Mouse (Mus musculus) heart, embryonic 15.5 days (tissue): ENCODE measurements at regions not wholly inside any gene's neighbourhood (a gene's known extent, or its start where the extent isn't known, plus 50 kb on each side); places are given as distances from the start of the nearest gene placed in this dataset.
"Not testable (repeated sequence)": the region's sequence is repeated elsewhere in the genome, so short reads cannot be mapped to it uniquely, and the experiment has no call there.

ENCODE experiments used
- ATAC-seq: fragments of 200-750 bp; cut with Nextera tagmentation; replicated peaks from 2 replicates; pipeline ENCODE4 v1.8.0; 2017; ENCODE audit warnings: low read depth, moderate TSS enrichment; ENCODE audit not compliant: insufficient number of reproducible peaks, insufficient read depth, low FRiP score
- H3K27ac ChIP-seq: fragments of 300-500 bp; sonication (generic); 2 replicates; pipeline ENCODE4 v1.5.1; 2015; ENCODE audit warnings: mild to moderate bottlenecking, inconsistent platforms
- H3K27me3 ChIP-seq: fragments of 300-500 bp; sonication (generic); 2 replicates; pipeline ENCODE4 v1.6.1; 2015; ENCODE audit warnings: inconsistent platforms
- H3K36me3 ChIP-seq: fragments of 300-500 bp; sonication (generic); 2 replicates; pipeline ENCODE4 v1.6.1; 2015; ENCODE audit warnings: mild to moderate bottlenecking, inconsistent platforms
- H3K4me1 ChIP-seq: fragments of 300-500 bp; sonication (generic); replicated peaks from 2 replicates; pipeline ENCODE4 v1.6.1; 2015; ENCODE audit warnings: inconsistent platforms
- H3K4me2 ChIP-seq: fragments of 300-500 bp; sonication (generic); 2 replicates; pipeline ENCODE4 v1.6.1; 2015; ENCODE audit warnings: inconsistent platforms, mild to moderate bottlenecking, moderate library complexity
- H3K4me3 ChIP-seq: fragments of 300-500 bp; sonication (generic); 2 replicates; pipeline ENCODE4 v1.5.1; 2015; ENCODE audit warnings: mild to moderate bottlenecking, inconsistent platforms
- H3K9ac ChIP-seq: fragments of 300-500 bp; sonication (generic); 2 replicates; pipeline ENCODE4 v1.6.1; 2015; ENCODE audit warnings: mild to moderate bottlenecking, inconsistent platforms
- H3K9me3 ChIP-seq: fragments of 300-500 bp; sonication (generic); replicated peaks from 2 replicates; pipeline ENCODE4 v1.6.1; 2016; ENCODE audit warnings: inconsistent platforms
- WGBS: fragments of 180-500 bp; shearing (Covaris S2); methylation state at CpG from one replicate; pipeline ENCODE4 v1.1.7; 2015; ENCODE audit warnings: mixed read lengths; 5-methylcytosine and 5-hydroxymethylcytosine counted together

GRCm38 (mm10) chr1:17545311-17545710 is 600.4 kb downstream of the Crisp4 start:
- no peaks in the 10 kb centered on the region for H3K4me1 ChIP-seq
- no peaks in the 10 kb centered on the region for H3K36me3 ChIP-seq
- 52% methylated on average over 1 of the region's 2 CpGs for WGBS
- no peak overlapping the region for H3K4me3 ChIP-seq
- no peak overlapping the region for H3K27ac ChIP-seq
- no peak overlapping the region for H3K9ac ChIP-seq
- ATAC-seq, result no peak
- no peak overlapping the region for H3K4me2 ChIP-seq
- H3K27me3 ChIP-seq, result no peaks in the 10 kb centered on the region
- no peaks in the 10 kb centered on the region for H3K9me3 ChIP-seq

GRCm38 (mm10) chr1:17538160-17538559 is 607.5 kb downstream of the Crisp4 start:
- no peak overlapping the region for H3K4me3 ChIP-seq
- H3K36me3 ChIP-seq, result no peaks in the 10 kb centered on the region
- H3K4me2 ChIP-seq, result no peak overlapping the region
- no peak overlapping the region for H3K27ac ChIP-seq
- H3K4me1 ChIP-seq, result no peaks in the 10 kb centered on the region
- no peaks in the 10 kb centered on the region for H3K9me3 ChIP-seq
- no peak for ATAC-seq
- H3K27me3 ChIP-seq, result no peaks in the 10 kb centered on the region
- H3K9ac ChIP-seq, result no peak overlapping the region

DNA sequence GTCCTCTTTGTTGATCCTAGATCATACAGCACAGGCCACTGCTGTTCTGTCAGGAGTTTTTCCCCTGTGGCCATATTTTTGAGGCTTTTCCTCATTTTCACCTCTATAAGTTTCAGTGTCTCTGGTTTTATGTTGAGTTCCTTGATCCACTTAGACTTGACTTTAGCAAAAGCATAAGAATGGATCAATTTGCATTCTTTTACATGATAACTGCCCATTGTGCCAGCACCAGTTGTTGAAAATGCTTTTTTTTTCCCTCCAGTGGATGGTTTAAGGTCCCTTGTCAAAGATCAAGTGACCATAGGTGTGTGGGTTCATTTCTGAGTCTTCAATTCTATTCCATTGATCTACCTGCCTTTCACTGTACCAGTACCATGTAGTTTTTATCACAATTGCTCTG is 614.4 kb downstream of the Crisp4 start:
- not testable (repeated sequence) for H3K9ac ChIP-seq, H3K4me2 ChIP-seq, H3K4me3 ChIP-seq, H3K9me3 ChIP-seq, H3K4me1 ChIP-seq, H3K36me3 ChIP-seq, ATAC-seq, H3K27ac ChIP-seq, H3K27me3 ChIP-seq

GRCm38 (mm10) chr1:17520118-17520517 is 625.6 kb downstream of the Crisp4 start:
- no peaks in the 10 kb centered on the region for H3K9me3 ChIP-seq
- WGBS, result 71% methylated on average over 2 of the region's 2 CpGs
- no peak overlapping the region for H3K4me2 ChIP-seq
- no peaks in the 10 kb centered on the region for H3K4me1 ChIP-seq
- H3K27ac ChIP-seq, result no peak overlapping the region
- no peaks in the 10 kb centered on the region for H3K36me3 ChIP-seq
- no peak for ATAC-seq
- no peaks in the 10 kb centered on the region for H3K27me3 ChIP-seq
- H3K4me3 ChIP-seq, result no peak overlapping the region
- no peak overlapping the region for H3K9ac ChIP-seq

DNA sequence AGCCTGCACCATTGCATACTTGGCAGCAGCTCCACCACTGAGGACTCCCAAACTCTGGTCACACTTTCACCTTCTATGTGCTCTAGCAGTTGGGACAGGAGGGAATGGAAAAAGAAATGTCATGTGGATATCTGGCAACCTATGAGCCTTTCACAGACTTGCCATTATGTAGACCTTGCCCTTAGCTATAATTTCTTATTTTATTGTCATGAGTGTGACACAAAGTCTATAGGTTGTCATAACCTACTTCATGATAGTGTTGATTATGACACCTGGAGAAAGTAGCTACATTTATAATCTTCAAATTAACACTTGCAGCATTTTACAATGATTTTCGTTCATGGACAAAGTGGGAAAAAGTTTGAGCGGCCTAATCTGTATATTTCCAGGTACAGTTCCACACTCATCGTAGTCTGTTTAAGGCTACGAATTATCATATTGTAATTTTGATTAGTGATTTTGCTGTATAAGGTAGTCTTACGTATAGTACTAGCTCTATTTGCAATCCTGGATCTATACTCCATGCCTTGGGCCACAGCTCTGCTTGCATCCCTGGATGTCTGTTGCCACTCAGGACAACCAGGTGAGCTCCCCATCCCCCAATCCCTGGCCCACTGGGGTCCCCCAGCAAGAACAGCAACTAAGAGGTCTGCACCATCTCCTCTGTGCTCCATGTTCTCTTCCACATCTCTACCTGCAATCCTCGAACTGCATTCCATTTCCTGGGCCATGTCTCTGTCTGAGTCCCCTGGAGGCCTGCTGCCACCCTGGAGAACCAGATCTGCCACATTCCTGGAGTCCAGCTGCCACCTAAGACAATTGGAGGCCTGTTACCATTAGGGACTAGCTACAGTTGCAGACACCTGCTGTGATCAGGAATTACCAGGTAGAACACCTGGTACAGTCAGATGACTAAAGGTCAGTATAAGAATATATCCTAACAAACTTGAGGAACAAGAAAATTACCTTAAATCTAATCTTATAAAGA is 639.3 kb downstream of the Crisp4 start:
- no peak overlapping the region for H3K4me3 ChIP-seq
- WGBS, result 80% methylated on average over 6 of the region's 6 CpGs
- no peaks in the 10 kb centered on the region for H3K4me1 ChIP-seq
- no peak overlapping the region for H3K4me2 ChIP-seq
- H3K27ac ChIP-seq, result no peak overlapping the region
- ATAC-seq, result no peak
- H3K27me3 ChIP-seq, result no peaks in the 10 kb centered on the region
- H3K9ac ChIP-seq, result no peak overlapping the region
- H3K36me3 ChIP-seq, result no peaks in the 10 kb centered on the region
- no peaks in the 10 kb centered on the region for H3K9me3 ChIP-seq

DNA sequence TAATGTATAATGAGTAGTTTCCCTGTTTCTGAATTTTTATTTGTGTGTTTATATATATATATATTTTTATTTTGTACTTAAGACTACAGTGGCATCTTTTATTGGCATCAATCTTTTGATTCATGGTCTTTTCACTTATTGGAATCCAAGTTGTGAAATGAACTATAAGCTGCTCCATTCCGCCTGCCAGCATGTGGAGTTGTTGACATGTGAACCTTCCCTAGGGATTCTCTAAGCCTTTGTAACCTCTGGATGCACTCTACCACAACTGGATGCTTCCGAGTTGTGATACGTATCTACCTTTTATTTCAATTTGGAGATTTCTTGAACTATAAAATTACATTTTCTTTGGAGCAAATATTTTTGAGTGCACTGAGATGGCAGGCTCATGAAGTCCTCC is 652.1 kb downstream of the Crisp4 start:
- WGBS, result 69% methylated on average over 3 of the region's 3 CpGs

DNA sequence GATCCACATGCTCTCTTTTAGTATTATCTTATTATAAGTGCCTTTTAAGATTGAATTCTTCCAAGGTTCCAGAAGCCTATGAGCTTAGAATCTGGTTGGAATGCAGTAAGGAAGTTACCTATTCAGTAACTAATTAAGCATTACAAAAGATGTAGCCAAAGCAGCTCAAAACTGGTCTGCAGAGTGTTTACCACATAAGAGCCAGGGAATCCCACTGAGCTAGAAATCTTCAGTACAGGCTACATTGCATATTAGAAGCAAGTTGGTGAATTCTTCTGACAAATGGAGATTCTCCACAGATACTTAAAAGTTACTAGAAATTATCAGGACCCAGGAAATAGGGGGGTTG is 655.9 kb downstream of the Crisp4 start:
- H3K27ac ChIP-seq, H3K36me3 ChIP-seq, H3K9me3 ChIP-seq, H3K4me2 ChIP-seq, H3K4me3 ChIP-seq, H3K27me3 ChIP-seq, H3K9ac ChIP-seq, H3K4me1 ChIP-seq, ATAC-seq: not testable (repeated sequence)

More for the DNA sequence above, 652.1 kb downstream of the Crisp4 start:
- Histone ChIP-seq H3K27ac (no peak overlapping the region), H3K9ac (no peak overlapping the region), H3K4me1 (no peaks in the 10 kb centered on the region), H3K27me3 (no peaks in the 10 kb centered on the region), H3K9me3 (no peaks in the 10 kb centered on the region), H3K4me3 (no peak overlapping the region), H3K4me2 (no peak overlapping the region), H3K36me3 (no peaks in the 10 kb centered on the region)
- ATAC-seq, result no peak

- not testable (repeated sequence) for H3K4me2 ChIP-seq, ATAC-seq, H3K9me3 ChIP-seq, H3K27me3 ChIP-seq, H3K4me3 ChIP-seq, H3K36me3 ChIP-seq, H3K9ac ChIP-seq, H3K27ac ChIP-seq, H3K4me1 ChIP-seq
- WGBS, result 84% methylated on average over 6 of the region's 6 CpGs
Measured at GRCm38 (mm10) chr1:17489192-17489853, 656.4 kb downstream of the Crisp4 start.

GRCm38 (mm10) chr1:17451204-17451866 is 694.4 kb downstream of the Crisp4 start:
- Histone ChIP-seq H3K4me2 (no peak overlapping the region), H3K4me3 (no peak overlapping the region), H3K36me3 (no peaks in the 10 kb centered on the region), H3K27ac (no peak overlapping the region), H3K9me3 (no peaks in the 10 kb centered on the region), H3K4me1 (no peaks in the 10 kb centered on the region), H3K9ac (no peak overlapping the region), H3K27me3 (no peaks in the 10 kb centered on the region)
- no peak for ATAC-seq
- WGBS, result 51% methylated on average over 2 of the region's 2 CpGs

GRCm38 (mm10) chr1:17450715-17451114 is 695.0 kb downstream of the Crisp4 start:
- Histone ChIP-seq H3K27me3 (no peaks in the 10 kb centered on the region), H3K4me1 (no peaks in the 10 kb centered on the region)
- WGBS, result 20% methylated on average over 1 of the region's 1 CpGs

GRCm38 (mm10) chr1:17450295-17450694 is 695.4 kb downstream of the Crisp4 start:
- H3K36me3 ChIP-seq, result no peaks in the 10 kb centered on the region
- no peak for ATAC-seq
- H3K4me1 ChIP-seq, result no peaks in the 10 kb centered on the region
- no peaks in the 10 kb centered on the region for H3K27me3 ChIP-seq
- peak overlapping the region; percentile 47; the same call in 1 of the 2 replicates for H3K27ac ChIP-seq
- no peaks in the 10 kb centered on the region for H3K9me3 ChIP-seq
- no peak overlapping the region for H3K4me3 ChIP-seq
- no peak overlapping the region for H3K4me2 ChIP-seq
- no peak overlapping the region for H3K9ac ChIP-seq

More at GRCm38 (mm10) chr1:17450715-17451114, 695.0 kb downstream of the Crisp4 start:
- no peaks in the 10 kb centered on the region for H3K9me3 ChIP-seq
- no peak overlapping the region for H3K4me3 ChIP-seq
- H3K9ac ChIP-seq, result no peak overlapping the region
- no peaks in the 10 kb centered on the region for H3K36me3 ChIP-seq
- no peak for ATAC-seq
- H3K27ac ChIP-seq, result peak overlapping the region; percentile 47; the same call in 1 of the 2 replicates
- H3K4me2 ChIP-seq, result no peak overlapping the region
